Mouse (Mus musculus): ENCODE results near the gene Arhgef12. TPM values are rescaled to one million over a fixed set of nuclear protein-coding genes. Genes with fewer than 3 reads are reported as not detected.
"Not testable (repeated sequence)": the region's sequence is repeated elsewhere in the genome, so short reads cannot be mapped to it uniquely, and the experiment has no call there.

Gene Arhgef12
- polyA plus RNA-seq, 1 experiment from 2014 or later: 8.1 TPM

GRCm38 (mm10) chr9:43127101-43127787, 20.2 kb upstream of the Arhgef12 start:
- H3K27ac ChIP-seq: no peak overlapping the region
- WGBS: 72% methylated on average over 10 of the region's 10 CpGs
- ATAC-seq: no peak

GRCm38 (mm10) chr9:43122379-43122778, 15.3 kb upstream of the Arhgef12 start:
- no peaks in the 10 kb centered on the region for H3K4me1 ChIP-seq (replicated peaks)
- no peak overlapping the region for H3K4me3 ChIP-seq (replicated peaks)
- H3K9ac ChIP-seq: no peak overlapping the region
- H3K4me2 ChIP-seq (replicated peaks): no peak overlapping the region
- no peaks in the 10 kb centered on the region for H3K27me3 ChIP-seq (replicated peaks)
- H3K36me3 ChIP-seq: no peaks in the 10 kb centered on the region
- WGBS: 58% methylated on average over 1 of the region's 1 CpGs
- no peak for ATAC-seq
- no peaks in the 10 kb centered on the region for H3K9me3 ChIP-seq
- no peak overlapping the region for H3K27ac ChIP-seq

More at GRCm38 (mm10) chr9:43127101-43127787, 20.2 kb upstream of the Arhgef12 start:
- Histone ChIP-seq H3K4me1 (replicated peaks) (no peaks in the 10 kb centered on the region), H3K36me3 (no peaks in the 10 kb centered on the region), H3K9ac (no peak overlapping the region), H3K4me3 (replicated peaks) (no peak overlapping the region), H3K4me2 (replicated peaks) (no peak overlapping the region), H3K27me3 (replicated peaks) (no peaks in the 10 kb centered on the region), H3K9me3 (no peaks in the 10 kb centered on the region)

GRCm38 (mm10) chr9:43121948-43122347, 14.9 kb upstream of the Arhgef12 start:
- H3K4me3 ChIP-seq (replicated peaks); ATAC-seq; H3K9ac ChIP-seq; H3K27me3 ChIP-seq (replicated peaks); H3K4me1 ChIP-seq (replicated peaks); H3K27ac ChIP-seq; H3K9me3 ChIP-seq; H3K4me2 ChIP-seq (replicated peaks); H3K36me3 ChIP-seq: not testable (repeated sequence)
- 88% methylated on average over 2 of the region's 2 CpGs for WGBS

GRCm38 (mm10) chr9:43116997-43117336, 9.9 kb upstream of the Arhgef12 start:
- no peaks in the 10 kb centered on the region for H3K36me3 ChIP-seq
- H3K4me1 ChIP-seq (replicated peaks): peaks cover 10% of the 10 kb centered on the region
- no peak overlapping the region for H3K9ac ChIP-seq
- H3K9me3 ChIP-seq: no peaks in the 10 kb centered on the region
- no peak overlapping the region for H3K4me3 ChIP-seq (replicated peaks)
- no peak overlapping the region for H3K4me2 ChIP-seq (replicated peaks)
- no peak for ATAC-seq
- no peaks in the 10 kb centered on the region for H3K27me3 ChIP-seq (replicated peaks)
- no peak overlapping the region for H3K27ac ChIP-seq
- 75% methylated on average over 6 of the region's 6 CpGs for WGBS

- no peak within 1 kb of the TSS for H3K27ac ChIP-seq
- H3K4me2 ChIP-seq (replicated peaks): peak within 1 kb of the TSS; percentile 91
- ATAC-seq: peak; percentile 85
- no peaks in the 10 kb centered on the region for H3K36me3 ChIP-seq
- peak within 1 kb of the TSS; percentile 60 for H3K4me3 ChIP-seq (replicated peaks)
- H3K9ac ChIP-seq: peak within 1 kb of the TSS; percentile 71
- no peaks in the 10 kb centered on the region for H3K9me3 ChIP-seq
- H3K27me3 ChIP-seq (replicated peaks): no peaks in the 10 kb centered on the region
- H3K4me1 ChIP-seq (replicated peaks): peaks cover 10% of the 10 kb centered on the region
- 4% methylated on average over 55 of the region's 55 CpGs for WGBS
Measured at GRCm38 (mm10) chr9:43116134-43116996, 9.3 kb upstream of the Arhgef12 start, which contains the start of gene Tmem136. Tmem136 (minus strand) TSS chr9:43116570.

- H3K36me3 ChIP-seq: 0 out of 2 replicates have a peak, but pooled peaks cover 5% of the 10 kb centered on the region
- peak overlapping the region; percentile 91 for H3K4me2 ChIP-seq (replicated peaks)
- H3K4me3 ChIP-seq (replicated peaks): peak overlapping the region; percentile 60
- ATAC-seq: no peak
- 28% methylated on average over 12 of the region's 12 CpGs for WGBS
- no peaks in the 10 kb centered on the region for H3K27me3 ChIP-seq (replicated peaks)
- H3K9me3 ChIP-seq: no peaks in the 10 kb centered on the region
- H3K4me1 ChIP-seq (replicated peaks): peaks cover 10% of the 10 kb centered on the region
- H3K27ac ChIP-seq: no peak overlapping the region
- H3K9ac ChIP-seq: peak overlapping the region; percentile 71
Measured at GRCm38 (mm10) chr9:43115431-43116133, 8.5 kb upstream of the Arhgef12 start.

- WGBS: 69% methylated on average over 4 of the region's 4 CpGs
Measured at GRCm38 (mm10) chr9:43114833-43115232, 7.8 kb upstream of the Arhgef12 start.

GRCm38 (mm10) chr9:43110286-43110980, 3.4 kb upstream of the Arhgef12 start:
- ATAC-seq: no peak
- Histone ChIP-seq H3K9me3 (no peaks in the 10 kb centered on the region), H3K27ac (no peak overlapping the region), H3K4me3 (replicated peaks) (no peak overlapping the region), H3K4me2 (replicated peaks) (no peak overlapping the region), H3K4me1 (replicated peaks) (no peaks in the 10 kb centered on the region), H3K27me3 (replicated peaks) (no peaks in the 10 kb centered on the region), H3K9ac (no peak overlapping the region), H3K36me3 (0 out of 2 replicates have a peak, but pooled peaks cover 6% of the 10 kb centered on the region)
- 87% methylated on average over 8 of the region's 8 CpGs for WGBS

More at GRCm38 (mm10) chr9:43114833-43115232, 7.8 kb upstream of the Arhgef12 start:
- Histone ChIP-seq H3K36me3 (0 out of 2 replicates have a peak, but pooled peaks cover 6% of the 10 kb centered on the region), H3K4me3 (replicated peaks) (no peak overlapping the region), H3K27ac (no peak overlapping the region), H3K4me1 (replicated peaks) (peaks cover 10% of the 10 kb centered on the region), H3K9me3 (no peaks in the 10 kb centered on the region), H3K9ac (no peak overlapping the region), H3K4me2 (replicated peaks) (no peak overlapping the region), H3K27me3 (replicated peaks) (no peaks in the 10 kb centered on the region)
- ATAC-seq: no peak

- Histone ChIP-seq H3K27ac (no peak overlapping the region), H3K4me1 (replicated peaks) (no peaks in the 10 kb centered on the region), H3K27me3 (replicated peaks) (no peaks in the 10 kb centered on the region), H3K36me3 (0 out of 2 replicates have a peak, but pooled peaks cover 6% of the 10 kb centered on the region), H3K9me3 (no peaks in the 10 kb centered on the region), H3K4me2 (replicated peaks) (no peak overlapping the region), H3K9ac (no peak overlapping the region), H3K4me3 (replicated peaks) (no peak overlapping the region)
- ATAC-seq: no peak
- WGBS: 89% methylated on average over 7 of the region's 7 CpGs
Measured at GRCm38 (mm10) chr9:43109125-43109524, 2.1 kb upstream of the Arhgef12 start.

- WGBS: 82% methylated on average over 3 of the region's 3 CpGs
- no peaks in the 10 kb centered on the region for H3K27me3 ChIP-seq (replicated peaks)
- 0 out of 2 replicates have a peak, but pooled peaks cover 6% of the 10 kb centered on the region for H3K36me3 ChIP-seq
- ATAC-seq: no peak
- H3K4me1 ChIP-seq (replicated peaks): peaks cover 3% of the 10 kb centered on the region; the same call in 1 of the 2 replicates
- no peaks in the 10 kb centered on the region for H3K9me3 ChIP-seq
- no peak overlapping the region for H3K9ac ChIP-seq
- no peak overlapping the region for H3K4me3 ChIP-seq (replicated peaks)
- H3K4me2 ChIP-seq (replicated peaks): no peak overlapping the region
- H3K27ac ChIP-seq: no peak overlapping the region
Measured at GRCm38 (mm10) chr9:43108721-43109120, 1.7 kb upstream of the Arhgef12 start.

GRCm38 (mm10) chr9:43108081-43108480, 1.0 kb upstream of the Arhgef12 start:
- Histone ChIP-seq H3K9me3 (no peaks in the 10 kb centered on the region), H3K4me3 (replicated peaks) (no peak overlapping the region), H3K4me2 (replicated peaks) (no peak overlapping the region), H3K36me3 (0 out of 2 replicates have a peak, but pooled peaks cover 6% of the 10 kb centered on the region), H3K4me1 (replicated peaks) (peaks cover 8% of the 10 kb centered on the region), H3K9ac (no peak overlapping the region), H3K27me3 (replicated peaks) (no peaks in the 10 kb centered on the region), H3K27ac (no peak overlapping the region)
- 77% methylated on average over 1 of the region's 1 CpGs for WGBS
- ATAC-seq: no peak

Measured in intestine, embryonic 15.5 days (tissue).